Mouse (Mus musculus) C2C12 (cell line): ENCODE results near the gene Abhd17c. TPM values are rescaled to one million over a fixed set of nuclear protein-coding genes. Genes with fewer than 3 reads are reported as not detected.

Experiments used
- H3K27me3 ChIP-seq: one replicate; pipeline ENCODE4 v1.6.1; 2011; ENCODE audit not compliant: control insufficient read depth, insufficient read depth, insufficient read length
- H3K36me3 ChIP-seq: one replicate; pipeline ENCODE4 v1.6.1; 2011; ENCODE audit not compliant: control insufficient read depth, insufficient read depth
- H3K4me3 ChIP-seq: one replicate; pipeline ENCODE4 v1.5.1; 2011; ENCODE audit warnings: mild to moderate bottlenecking, control low read depth; ENCODE audit not compliant: poor library complexity, insufficient read depth, severe bottlenecking
- H3K79me2 ChIP-seq: one replicate; pipeline ENCODE4 v1.6.1; 2011; ENCODE audit not compliant: control insufficient read depth, insufficient read depth
- H3K79me3 ChIP-seq: one replicate; pipeline ENCODE4 v1.6.1; 2011; ENCODE audit warnings: low read depth, control low read depth
- H3ac ChIP-seq: one replicate; pipeline ENCODE3; 2011; ENCODE audit warnings: low read depth; ENCODE audit not compliant: control insufficient read depth, insufficient read length
- CEBPB ChIP-seq: IDR thresholded peaks from one replicate; pipeline ENCODE4 v1.6.1; 2011; ENCODE audit warnings: low read depth, mild to moderate bottlenecking, control low read depth, moderate library complexity
- CTCF ChIP-seq: IDR thresholded peaks from one replicate; pipeline ENCODE4 v1.5.1; 2011; ENCODE audit not compliant: control insufficient read depth, insufficient read depth, insufficient read length
- FOSL1 ChIP-seq: IDR thresholded peaks from one replicate; pipeline ENCODE4 v1.8.0; 2011; ENCODE audit warnings: mild to moderate bottlenecking, low read length; ENCODE audit not compliant: poor library complexity, insufficient read depth, severe bottlenecking
- MAX ChIP-seq: IDR thresholded peaks from one replicate; pipeline ENCODE4 v1.6.1; 2011; ENCODE audit warnings: mild to moderate bottlenecking, control low read depth
- MYOD1 ChIP-seq: IDR thresholded peaks from one replicate; pipeline ENCODE4 v1.6.1; 2011; ENCODE audit warnings: low read depth; ENCODE audit not compliant: control insufficient read depth, insufficient read length
- MYOG ChIP-seq: IDR thresholded peaks from one replicate; pipeline ENCODE4 v1.6.1; 2011; ENCODE audit not compliant: control insufficient read depth, insufficient read length; ENCODE audit errors: extremely low read depth
- USF1 ChIP-seq: IDR thresholded peaks from one replicate; pipeline ENCODE4 v1.6.1; 2011; ENCODE audit warnings: low read depth, mild to moderate bottlenecking, control low read depth, moderate library complexity
- polyA plus RNA-seq: library from polyadenylated mRNA; unstranded; fragments of >200 nt; fragmentation: generic; extraction: Trizol; gene quantifications from one replicate; pipeline ENCODE4 v1.2.1, GENCODE M21; 2012; ENCODE audit warnings: missing spikeins

Abhd17c gene
- polyA plus RNA-seq, 1 experiment, result 32.9 TPM

GRCm38 (mm10) chr7:84142196-84142595 lies 9.5 kb downstream of the Abhd17c start:
- H3K27me3 ChIP-seq, result no peaks in the 10 kb centered on the region
- H3K4me3 ChIP-seq, result no peak overlapping the region
- no peaks in the 10 kb centered on the region for H3K36me3 ChIP-seq
- peaks cover 100% of the 10 kb centered on the region for H3K79me2 ChIP-seq
- peaks cover 100% of the 10 kb centered on the region for H3K79me3 ChIP-seq
- no peak for TF ChIP-seq USF1
- no peak for TF ChIP-seq FOSL1
- no peak for TF ChIP-seq MAX
- no peak for TF ChIP-seq MYOG
- no peak for TF ChIP-seq CEBPB
- no peak for TF ChIP-seq MYOD1
- no peak for TF ChIP-seq CTCF
- H3ac ChIP-seq, result no peak overlapping the region

- Histone ChIP-seq H3K4me3 (no peak overlapping the region), H3K79me3 (peaks cover 99% of the 10 kb centered on the region), H3ac (no peak overlapping the region), H3K79me2 (peaks cover 100% of the 10 kb centered on the region), H3K36me3 (no peaks in the 10 kb centered on the region), H3K27me3 (no peaks in the 10 kb centered on the region)
- TF ChIP-seq CEBPB (no peak), MYOG (no peak), MYOD1 (no peak), FOSL1 (no peak), USF1 (no peak), CTCF (no peak), MAX (no peak)
These were observed 12.1 kb downstream of the Abhd17c start for GRCm38 (mm10) chr7:84139566-84139965.

- no peak for TF ChIP-seq CTCF
- TF ChIP-seq MYOD1, result no peak
- TF ChIP-seq MAX, result no peak
- no peak for TF ChIP-seq CEBPB
- no peak for TF ChIP-seq USF1
- no peak for TF ChIP-seq MYOG
- no peak for TF ChIP-seq FOSL1
- Histone ChIP-seq H3K4me3 (no peak overlapping the region), H3ac (no peak overlapping the region), H3K79me2 (peaks cover 100% of the 10 kb centered on the region), H3K27me3 (no peaks in the 10 kb centered on the region), H3K36me3 (no peaks in the 10 kb centered on the region), H3K79me3 (peaks cover 99% of the 10 kb centered on the region)
These were observed 13.0 kb downstream of the Abhd17c start for GRCm38 (mm10) chr7:84138731-84139130.

GRCm38 (mm10) chr7:84137779-84138178 lies 13.9 kb downstream of the Abhd17c start:
- no peaks in the 10 kb centered on the region for H3K36me3 ChIP-seq
- H3K79me3 ChIP-seq, result peaks cover 98% of the 10 kb centered on the region
- no peak overlapping the region for H3K4me3 ChIP-seq
- H3K27me3 ChIP-seq, result no peaks in the 10 kb centered on the region
- no peak overlapping the region for H3ac ChIP-seq
- peaks cover 100% of the 10 kb centered on the region for H3K79me2 ChIP-seq
- TF ChIP-seq MYOG, result no peak
- no peak for TF ChIP-seq USF1
- TF ChIP-seq CTCF, result no peak
- no peak for TF ChIP-seq CEBPB
- no peak for TF ChIP-seq MAX
- no peak for TF ChIP-seq FOSL1
- no peak for TF ChIP-seq MYOD1

- H3K79me2 ChIP-seq, result peaks cover 100% of the 10 kb centered on the region
- no peak for TF ChIP-seq FOSL1
- no peak for TF ChIP-seq USF1
- TF ChIP-seq MYOG, result no peak
- no peak for TF ChIP-seq CTCF
- TF ChIP-seq MYOD1, result no peak
- TF ChIP-seq MAX, result no peak
- TF ChIP-seq CEBPB, result no peak
- H3ac ChIP-seq, result no peak overlapping the region
- H3K4me3 ChIP-seq, result no peak overlapping the region
- H3K27me3 ChIP-seq, result no peaks in the 10 kb centered on the region
- no peaks in the 10 kb centered on the region for H3K36me3 ChIP-seq
- peaks cover 97% of the 10 kb centered on the region for H3K79me3 ChIP-seq
These were observed 15.6 kb downstream of the Abhd17c start for GRCm38 (mm10) chr7:84135799-84136700.
